Mouse (Mus musculus) small intestine, adult 2 months (tissue): ENCODE measurements around the gene Def8.

ENCODE experiments used
- CTCF ChIP-seq: fragments of 200-500 bp; IDR thresholded peaks from 2 replicates; pipeline ENCODE4 v1.5.1; 2012; ENCODE audit warnings: low read depth, mild to moderate bottlenecking, control low read depth, inconsistent platforms, low read length, moderate library complexity, mixed read lengths; ENCODE audit not compliant: insufficient replicate concordance, insufficient read length; ENCODE audit errors: extremely low read depth
- POLR2A ChIP-seq: fragments of 200-500 bp; IDR thresholded peaks from 2 replicates; pipeline ENCODE4 v1.6.1; 2012; ENCODE audit warnings: low read depth, mild to moderate bottlenecking, control low read depth, inconsistent platforms, low read length, moderate library complexity

DNA sequence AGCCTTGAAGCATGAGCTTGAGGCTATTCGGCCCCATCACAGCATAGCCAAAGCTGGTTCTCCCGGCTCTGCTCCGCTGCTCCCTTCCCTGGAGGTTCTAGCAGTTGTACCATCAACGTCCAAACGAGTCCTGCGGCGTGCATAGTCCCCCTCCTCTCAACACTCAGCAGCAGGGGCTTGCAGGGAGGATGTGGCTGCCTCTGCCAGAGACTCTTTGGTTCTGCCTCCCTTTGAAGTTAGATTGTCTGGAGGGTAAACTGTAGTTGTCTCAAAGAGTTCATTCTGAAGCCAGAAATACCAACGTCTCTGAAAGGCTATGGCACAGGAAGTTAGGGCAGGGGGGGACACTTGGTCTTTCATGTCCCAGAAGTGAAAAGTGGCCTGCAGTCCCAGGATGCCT lies 18.8 kb upstream of the Def8 start:
- TF ChIP-seq POLR2A (no peak), CTCF (no peak)
